Mouse (Mus musculus) thymus, adult 2 months (tissue): Measurements from ENCODE around the gene Fam207a.

Source experiments
- CTCF ChIP-seq: fragments of 200-500 bp; IDR thresholded peaks from 2 replicates; pipeline ENCODE4 v1.5.1; 2012; ENCODE audit warnings: mild to moderate bottlenecking, control low read depth, low read length, moderate library complexity, borderline replicate concordance; ENCODE audit not compliant: control insufficient read depth, poor library complexity, insufficient read depth; ENCODE audit errors: extremely low read depth
- POLR2A ChIP-seq: fragments of 200-500 bp; IDR thresholded peaks from 2 replicates; pipeline ENCODE4 v1.6.1; 2012; ENCODE audit warnings: mild to moderate bottlenecking, low read length, control low read depth, moderate library complexity; ENCODE audit not compliant: control insufficient read depth, poor library complexity, insufficient read depth; ENCODE audit errors: extremely low read depth

GRCm38 (mm10) chr10:77500636-77501035, 14.9 kb downstream of the Fam207a start:
- TF ChIP-seq CTCF (no peak), POLR2A (no peak)
